18 mouse cellular contexts compared by ENCODE assay signal in the genomic region with DNA sequence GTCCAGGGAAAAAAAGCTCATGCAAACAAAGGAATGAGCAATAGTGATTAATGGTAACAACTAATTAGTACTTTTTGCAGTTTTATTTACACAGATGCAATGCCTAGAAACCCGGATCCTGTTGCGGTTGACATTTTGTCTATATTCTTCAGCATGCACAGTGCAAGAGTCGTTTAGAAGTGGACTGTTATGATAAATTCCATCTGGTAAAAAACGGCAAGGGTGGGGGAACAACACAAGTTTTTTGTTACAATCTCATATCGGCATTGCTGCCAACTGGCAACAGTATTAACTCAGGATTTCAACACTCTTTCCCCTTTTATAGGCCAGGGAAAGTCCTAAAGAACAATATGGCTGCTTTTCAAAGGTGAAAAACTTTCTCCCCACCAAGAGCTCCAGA. TPM values are rescaled to one million over a fixed set of nuclear protein-coding genes. Genes with fewer than 3 reads are reported as not detected.
A peak's percentile ranks its signal among the peaks of the same experiment; 100 is the strongest.
DNase-seq lines count a peak whose midpoint lies in the region; ATAC-seq and TF ChIP-seq lines count a peak whose summit lies in the region.
"Had no signal": no experiment of that assay in that cellular context is flagged by ENCODE, and none has a peak within 500 bp of the region (broad histone marks: within the 10 kb centered on the region; RNA-seq: fewer than 3 reads in every experiment).

No protein-coding gene starts in this region.

- WGBS in kidney, postnatal 0 days, result 42% methylated on average over 5 of the region's 5 CpGs
- 46% methylated on average over 5 of the region's 5 CpGs for WGBS in lung, embryonic 16.5 days
- 89% methylated on average over 5 of the region's 5 CpGs for WGBS in midbrain, embryonic 11.5 days

- no peaks in the 10 kb centered on the region for H3K9me3 ChIP-seq in kidney, postnatal 0 days (replicated peaks; ENCODE audit: low read length)
- H3K9me3 ChIP-seq in lung, embryonic 16.5 days (ENCODE audit: control insufficient read depth, low read length), result no peaks in the 10 kb centered on the region
- H3K9me3 ChIP-seq in midbrain, embryonic 11.5 days (ENCODE audit: control insufficient read depth, low read length), result no peaks in the 10 kb centered on the region
- H3K9me3 ChIP-seq: forebrain, embryonic 10.5 days; neural tube, embryonic 15.5 days had no signal

- DNase-seq in kidney, postnatal 0 days (ENCODE audit: low spot score), result peak; percentile 51
- DNase-seq in kidney, adult 9 months, result no peak
- peak; percentile 79 for DNase-seq in adipocyte (ENCODE audit: low spot score)
- peak; percentile 20 for DNase-seq in gastrocnemius, postnatal 14 days
- DNase-seq in adrenal gland, postnatal 10 days, result no peak
- no peak for DNase-seq in midbrain, embryonic 11.5 days (ENCODE audit: low spot score, missing footprints)
- DNase-seq: adrenal gland, postnatal 14 days; embryo, embryonic 11 days had no signal

- H3K4me2 ChIP-seq in kidney, postnatal 0 days (ENCODE audit: low read length), result no peak overlapping the region
- H3K4me2 ChIP-seq in lung, embryonic 16.5 days (ENCODE audit: low read depth, low read length), result no peak overlapping the region
- no peak overlapping the region for H3K4me2 ChIP-seq in midbrain, embryonic 11.5 days
- H3K4me2 ChIP-seq: neural tube, embryonic 15.5 days had no signal

- H3K27me3 ChIP-seq in kidney, postnatal 0 days (ENCODE audit: insufficient read depth, low read length), result no peaks in the 10 kb centered on the region
- no peaks in the 10 kb centered on the region for H3K27me3 ChIP-seq in lung, embryonic 16.5 days (ENCODE audit: control insufficient read depth, insufficient read depth, low read depth, low read length)
- no peaks in the 10 kb centered on the region for H3K27me3 ChIP-seq in midbrain, embryonic 11.5 days (ENCODE audit: control insufficient read depth, insufficient read depth, low read length)
- H3K27me3 ChIP-seq: neural tube, embryonic 15.5 days had no signal

- H3K4me1 ChIP-seq in kidney, postnatal 0 days (replicated peaks; ENCODE audit: insufficient read depth, low read length), result no peaks in the 10 kb centered on the region
- peaks cover 5% of the 10 kb centered on the region for H3K4me1 ChIP-seq in lung, embryonic 16.5 days (replicated peaks; ENCODE audit: control insufficient read depth, insufficient read depth, low read length)
- no peaks in the 10 kb centered on the region for H3K4me1 ChIP-seq in midbrain, embryonic 11.5 days (ENCODE audit: control insufficient read depth, insufficient read depth, low read length)
- H3K4me1 ChIP-seq: forebrain, embryonic 10.5 days; neural tube, embryonic 15.5 days had no signal

- no peak for ATAC-seq in kidney, postnatal 0 days (replicated peaks; ENCODE audit: low FRiP score, low read depth)
- ATAC-seq in lung, embryonic 16.5 days (ENCODE audit: low read depth), result peak; percentile 86
- ATAC-seq in CD4-positive, CD25-positive, alpha-beta regulatory T cell, adult 4 months, result no peak
- no peak for ATAC-seq in midbrain, embryonic 11.5 days (ENCODE audit: low FRiP score)
- ATAC-seq: hindbrain, postnatal 0 days; midbrain, embryonic 16.5 days had no signal

- TF ChIP-seq CTCF in kidney, postnatal 0 days (IDR thresholded peaks at IDR 0.05; ENCODE audit: low read depth), result no peak

- H3K9ac ChIP-seq in kidney, postnatal 0 days (ENCODE audit: low read depth, low read length), result no peak overlapping the region
- H3K9ac ChIP-seq in lung, embryonic 16.5 days (ENCODE audit: low read length), result no peak overlapping the region
- no peak overlapping the region for H3K9ac ChIP-seq in midbrain, embryonic 11.5 days (ENCODE audit: low read length)
- H3K9ac ChIP-seq: liver, embryonic 14.5 days; neural tube, embryonic 15.5 days had no signal

- H3K36me3 ChIP-seq in kidney, postnatal 0 days (ENCODE audit: insufficient read depth, low read length), result no peaks in the 10 kb centered on the region
- H3K36me3 ChIP-seq in lung, embryonic 16.5 days (ENCODE audit: control insufficient read depth, insufficient read depth, low read length), result no peaks in the 10 kb centered on the region
- H3K36me3 ChIP-seq in midbrain, embryonic 11.5 days (ENCODE audit: control insufficient read depth, insufficient read depth, low read length), result no peaks in the 10 kb centered on the region
- H3K36me3 ChIP-seq: forebrain, embryonic 10.5 days; neural tube, embryonic 15.5 days had no signal

- H3K27ac ChIP-seq in kidney, postnatal 0 days, result no peak overlapping the region
- no peak overlapping the region for H3K27ac ChIP-seq in lung, embryonic 16.5 days (ENCODE audit: low read length)
- H3K27ac ChIP-seq in midbrain, embryonic 11.5 days (ENCODE audit: low read depth, low read length), result no peak overlapping the region
- H3K27ac ChIP-seq: forebrain, embryonic 10.5 days; hindbrain, postnatal 0 days; liver, embryonic 14.5 days; neural tube, embryonic 15.5 days had no signal

- intact Hi-C loops in gastrocnemius, postnatal 14 days (cut with DNase I; ENCODE audit: low total_unique reads), result no loop called here

- no peak overlapping the region for H3K4me3 ChIP-seq in kidney, postnatal 0 days (replicated peaks; ENCODE audit: low read depth, low read length)
- no peak overlapping the region for H3K4me3 ChIP-seq in lung, embryonic 16.5 days (ENCODE audit: low read length)
- H3K4me3 ChIP-seq in midbrain, embryonic 11.5 days (ENCODE audit: low read depth, low read length), result no peak overlapping the region
- H3K4me3 ChIP-seq: forebrain, embryonic 10.5 days; neural tube, embryonic 15.5 days had no signal

RNA-seq across cellular contexts. Expression of gene Kera, which starts 19.5 kb away (rescaled TPM):
- polyA plus RNA-seq in kidney, postnatal 0 days (2015; fragmentation: Nextera tagmentation; extraction: Ambion mirVana), result 0.05 TPM in 1 of 2 replicates, not detected in the other
- 10 to 100 TPM; 50.2 to 52.1 TPM for total RNA-seq in gastrocnemius, postnatal 14 days (2021)
- 0.28 and 0.30 TPM in 2 replicates for polyA plus RNA-seq in lung, embryonic 16.5 days (2015; fragmentation: Nextera tagmentation; extraction: Ambion mirVana)
- polyA plus RNA-seq in CD4-positive, CD25-positive, alpha-beta regulatory T cell, adult 4 months (2017; shearing (Covaris generic)), result not detected
- under 1 TPM; 0.61 to 0.75 TPM for total RNA-seq in adrenal gland, postnatal 10 days (2021)
- polyA plus RNA-seq in midbrain, embryonic 11.5 days (2014; fragmentation: Nextera tagmentation; extraction: Ambion mirVana), result 0.19 and 0.21 TPM in 2 replicates
- total RNA-seq: adrenal gland, postnatal 14 days; left cerebral cortex, postnatal 10 days had no signal
- polyA plus RNA-seq: forebrain, embryonic 10.5 days; hindbrain, postnatal 0 days; large intestine, adult 2 months; liver, embryonic 14.5 days; midbrain, embryonic 16.5 days had no signal

RNA-seq across cellular contexts. Expression of gene Lum, which starts 22.2 kb away (rescaled TPM):
- polyA plus RNA-seq in kidney, postnatal 0 days (2015; fragmentation: Nextera tagmentation; extraction: Ambion mirVana), result 19.8 and 21.6 TPM in 2 replicates
- 10 to 100 TPM; 36.7 to 56.8 TPM for total RNA-seq in gastrocnemius, postnatal 14 days (2021)
- 46.4 and 58.2 TPM in 2 replicates for polyA plus RNA-seq in lung, embryonic 16.5 days (2015; fragmentation: Nextera tagmentation; extraction: Ambion mirVana)
- not detected for polyA plus RNA-seq in CD4-positive, CD25-positive, alpha-beta regulatory T cell, adult 4 months (2017; shearing (Covaris generic))
- total RNA-seq in adrenal gland, postnatal 10 days (2021), result 10 to 100 TPM; 51.3 to 56.9 TPM
- 131 and 148 TPM in 2 replicates for polyA plus RNA-seq in midbrain, embryonic 11.5 days (2014; fragmentation: Nextera tagmentation; extraction: Ambion mirVana)

RNA-seq across cellular contexts. Expression of gene Epyc, which starts 56.7 kb away (rescaled TPM):
- 0.08 TPM in 1 of 2 replicates, not detected in the other for polyA plus RNA-seq in kidney, postnatal 0 days (2015; fragmentation: Nextera tagmentation; extraction: Ambion mirVana)
- total RNA-seq in gastrocnemius, postnatal 14 days (2021), result under 1 TPM in 1 of 2 experiments, not detected in 1; 0.18 TPM
- polyA plus RNA-seq in lung, embryonic 16.5 days (2015; fragmentation: Nextera tagmentation; extraction: Ambion mirVana), result 0.59 and 0.78 TPM in 2 replicates
- not detected for polyA plus RNA-seq in CD4-positive, CD25-positive, alpha-beta regulatory T cell, adult 4 months (2017; shearing (Covaris generic))
- under 1 TPM; 0.36 to 0.79 TPM for total RNA-seq in adrenal gland, postnatal 10 days (2021)
- 5.1 and 5.5 TPM in 2 replicates for polyA plus RNA-seq in midbrain, embryonic 11.5 days (2014; fragmentation: Nextera tagmentation; extraction: Ambion mirVana)
- total RNA-seq: gastrocnemius, adult 8-10 months had no signal
- polyA plus RNA-seq: liver, embryonic 14.5 days had no signal

Comparison
In these comparisons a context has a peak if more than half of its experiments do, and no peak if none do; other contexts are left out.
1. DNase-seq: peak in kidney, postnatal 0 days (single experiment), adipocyte (single experiment) and gastrocnemius, postnatal 14 days (single experiment); none in kidney, adult 9 months (single experiment), adrenal gland, postnatal 10 days (single experiment) and midbrain, embryonic 11.5 days (single experiment).
2. RNA of gene Lum, which starts 22.2 kb away (polyA plus RNA-seq): 131 to 148 TPM in midbrain, embryonic 11.5 days, 46.4 to 58.2 TPM in lung, embryonic 16.5 days and 19.8 to 21.6 TPM in kidney, postnatal 0 days; not detected in CD4-positive, CD25-positive, alpha-beta regulatory T cell, adult 4 months; every median in the first group is over 10 times any median in the second.